Mouse (Mus musculus) heart, postnatal 36 days (tissue): ENCODE measurements around the gene Stradb. TPM values are rescaled to one million over a fixed set of nuclear protein-coding genes. Genes with fewer than 3 reads are reported as not detected.

Experiments
- DNase-seq, 2 experiments: peaks; one replicate each; pipeline ENCODE4 v3.0.0; 2021 to 2022
- intact Hi-C: fragments of 180-260 bp; cut with DNase I; formaldehyde crosslinking; loops from one replicate; pipeline ENCODE4 v1.15.1; 2025
- total RNA-seq, 2 experiments: library from RNA; stranded (reverse); gene quantifications; 2 replicates each; pipeline ENCODE4 v1.2.3; 2021

Stradb gene
- 10 to 100 TPM; 70.2 to 70.6 TPM for total RNA-seq

DNA sequence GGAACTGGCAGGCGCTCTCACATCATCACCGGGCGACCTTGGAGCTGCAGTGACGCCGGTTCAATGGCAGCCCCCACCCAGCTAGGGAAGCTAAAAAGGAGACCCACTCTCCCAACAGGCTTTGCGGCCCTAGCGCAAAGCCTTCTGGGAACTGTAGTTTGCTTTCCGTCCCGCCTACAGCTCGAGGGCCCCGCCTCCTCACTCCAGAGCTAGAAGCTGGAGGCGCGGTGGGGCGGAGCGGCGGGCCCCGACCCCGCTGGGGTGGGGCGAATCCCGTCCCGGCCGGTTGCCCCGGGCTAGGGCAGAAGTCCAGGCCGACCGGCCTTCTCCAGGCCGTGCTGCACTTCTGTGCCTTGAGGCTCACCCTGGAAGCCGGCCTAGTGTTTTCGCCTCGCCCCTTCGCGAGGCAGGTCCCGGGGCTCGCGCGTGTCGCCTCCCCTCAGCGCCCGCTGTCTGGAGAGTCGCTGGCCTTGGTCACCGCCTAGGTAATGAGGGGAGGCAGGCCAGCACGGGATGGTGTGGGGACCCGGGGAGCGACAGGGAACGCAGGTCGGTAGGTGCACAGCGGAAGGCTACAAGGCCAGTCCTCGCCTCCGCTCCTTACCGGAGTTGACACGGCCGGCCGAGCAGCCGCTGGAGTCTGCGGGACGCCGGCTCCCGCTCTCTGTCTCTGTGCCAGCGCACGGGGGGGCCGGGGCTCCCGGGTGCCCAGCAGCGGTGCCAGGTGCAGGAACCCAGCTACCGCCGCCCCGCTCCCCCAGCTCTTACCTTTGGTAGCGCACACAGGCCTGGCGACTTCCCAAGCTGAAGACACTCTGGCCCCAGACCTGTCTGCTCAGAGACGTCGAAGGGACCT, at the start of gene Stradb, which contains the start of gene Trak2:
Stradb (plus strand) TSS at position 157 of the 856 bp plus-strand sequence.
Trak2 (minus strand) TSS at position 65 of the 856 bp plus-strand sequence.
- intact Hi-C loops = loop anchor here (2.0 to 10.0 kb wide), 3 partner anchors 17 to 201 kb away; no protein-coding TSS in a partner anchor
- peak; percentile 93 to 94 for DNase-seq

DNA sequence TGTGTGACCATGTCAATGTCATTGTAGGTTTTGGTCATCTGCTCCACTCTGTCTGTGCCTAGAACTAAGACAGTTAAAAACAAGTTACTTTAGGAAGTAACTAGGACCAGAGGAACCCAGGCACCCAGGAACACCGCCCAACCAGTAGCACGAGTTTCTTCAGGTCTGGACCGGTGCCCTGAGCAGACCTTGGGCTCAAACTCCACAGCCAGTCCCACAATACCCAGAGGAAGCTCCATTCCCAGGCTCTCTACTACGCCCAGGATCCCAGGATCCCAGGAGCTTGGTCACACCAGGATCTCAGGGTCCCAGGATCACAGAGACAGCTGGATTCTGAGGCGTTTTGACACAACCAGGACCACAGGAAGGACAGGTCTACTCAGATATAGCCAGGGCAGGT, 46.7 kb upstream of the Stradb start:
- intact Hi-C loops = loop anchor here (10.0 kb wide), 1 partner anchor 48 kb away; the partner anchor contains the start of genes Stradb and Trak2
- DNase-seq = no peak

DNA sequence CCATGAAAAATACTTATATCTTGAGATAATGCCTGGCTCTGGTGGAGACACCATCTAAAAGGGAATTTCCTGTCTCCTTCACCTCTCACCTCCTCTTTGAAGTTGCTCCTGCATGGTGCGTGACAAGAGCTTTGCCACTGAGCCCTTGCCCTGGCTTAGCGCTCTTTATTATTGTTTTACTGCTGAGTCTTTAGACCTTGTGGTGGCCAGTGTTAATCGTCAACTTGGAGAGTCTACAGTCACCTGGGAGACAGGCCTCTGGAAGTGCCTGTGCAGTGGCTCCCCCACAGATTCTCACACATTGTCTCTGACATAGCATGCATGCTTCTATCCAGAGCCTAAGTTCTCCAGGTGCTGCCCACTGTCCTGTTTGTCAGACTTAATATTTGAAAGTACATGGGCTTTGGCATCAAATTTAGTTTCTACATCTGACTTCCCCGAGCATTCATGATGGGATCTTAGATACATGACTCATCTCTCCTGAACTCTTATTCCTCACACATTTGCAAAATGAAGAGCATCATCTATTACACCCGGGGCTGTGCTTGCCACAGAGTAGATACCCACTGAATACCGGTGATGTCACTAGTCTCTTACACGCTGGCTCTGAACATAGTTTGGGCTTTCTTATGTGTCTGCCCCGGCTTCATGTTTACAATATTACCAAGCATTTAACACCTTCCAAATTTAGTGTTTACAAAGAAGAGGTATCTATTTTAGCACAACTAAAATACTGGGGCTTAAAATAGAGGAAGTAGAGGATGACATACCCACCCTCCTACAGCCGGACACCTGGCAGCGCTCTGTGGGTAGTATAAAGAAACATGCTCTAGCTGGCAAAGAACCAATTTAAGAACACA, 36.3 kb upstream of the Stradb start:
- intact Hi-C loops = no loop called here
- DNase-seq = no peak

DNA sequence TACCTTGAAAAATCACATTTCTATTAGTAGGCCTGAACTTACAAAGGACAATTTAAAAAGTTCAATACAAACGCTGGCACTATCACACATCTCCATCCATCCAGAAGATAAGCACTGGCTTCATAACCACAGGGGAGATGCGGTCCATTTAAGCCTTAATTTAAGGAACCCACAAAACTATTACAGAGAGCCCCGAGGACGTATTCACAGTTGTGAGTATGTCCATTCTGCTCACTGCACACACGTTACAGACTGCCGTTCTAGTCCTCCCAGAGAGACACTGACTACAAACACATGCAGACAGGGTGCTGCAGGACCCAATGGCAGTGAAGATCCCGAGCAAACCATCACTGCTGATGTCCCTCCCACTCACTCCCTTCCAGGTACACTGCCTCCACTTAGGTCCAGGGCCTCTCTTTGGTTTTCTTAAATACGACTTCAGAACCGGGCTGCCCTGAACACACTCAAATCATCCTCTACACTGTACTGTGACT, 35.7 kb upstream of the Stradb start:
- intact Hi-C loops = no loop called here
- no peak for DNase-seq

DNA sequence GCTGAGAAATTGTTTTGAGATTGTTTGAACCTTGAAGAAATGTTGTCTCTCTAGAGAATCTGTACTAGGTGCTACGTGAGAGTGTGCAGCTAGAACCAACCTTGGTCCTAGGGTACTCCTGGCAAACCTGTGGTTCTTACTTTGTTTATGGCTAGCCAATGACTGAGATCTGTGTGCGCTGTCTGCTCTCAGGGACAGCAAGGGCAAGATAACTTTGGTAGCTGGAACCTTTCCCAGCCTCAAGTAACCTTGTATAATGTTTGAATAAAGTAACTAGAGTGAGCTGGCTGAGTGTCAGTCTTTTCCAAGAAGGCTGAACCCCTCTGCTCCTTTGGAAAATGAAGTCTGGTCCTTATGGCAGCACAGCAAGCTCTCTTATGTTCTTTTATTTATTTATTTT, 27.8 kb upstream of the Stradb start:
- intact Hi-C loops = no loop called here
- no peak for DNase-seq

DNA sequence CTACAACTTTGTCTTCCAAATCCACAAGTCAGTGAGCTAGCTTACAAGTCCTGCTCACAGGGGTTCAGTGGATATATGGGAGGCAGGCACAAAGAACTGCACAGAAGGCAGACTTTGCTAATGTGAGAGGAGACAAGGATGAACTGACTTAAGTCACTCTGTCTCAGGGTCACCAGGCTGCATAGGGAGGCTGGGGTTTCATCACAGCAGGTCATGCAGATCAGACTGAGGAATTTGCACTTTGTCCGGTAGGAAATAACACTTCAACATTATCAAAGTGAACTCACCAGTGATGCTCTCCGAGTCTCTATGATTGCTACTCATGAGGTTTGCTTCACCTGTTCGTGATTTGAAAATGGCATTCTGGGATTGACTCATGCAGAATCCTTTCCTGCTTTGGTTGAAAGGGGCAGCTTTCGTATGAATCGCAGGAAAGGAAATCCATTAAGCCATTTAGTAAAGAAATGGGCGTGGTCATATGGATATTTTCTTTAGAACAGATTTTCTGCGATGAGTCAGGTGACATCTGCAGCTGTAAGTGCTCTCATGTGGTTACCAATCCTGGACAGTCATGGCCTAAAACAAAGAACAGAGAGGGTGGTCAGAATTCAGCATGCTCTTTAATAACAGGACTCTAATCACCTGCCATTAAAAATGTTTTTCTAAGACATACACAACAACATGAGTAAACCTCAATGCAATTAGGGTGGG, 27.2 kb upstream of the Stradb start:
- intact Hi-C loops = no loop called here
- no peak for DNase-seq

DNA sequence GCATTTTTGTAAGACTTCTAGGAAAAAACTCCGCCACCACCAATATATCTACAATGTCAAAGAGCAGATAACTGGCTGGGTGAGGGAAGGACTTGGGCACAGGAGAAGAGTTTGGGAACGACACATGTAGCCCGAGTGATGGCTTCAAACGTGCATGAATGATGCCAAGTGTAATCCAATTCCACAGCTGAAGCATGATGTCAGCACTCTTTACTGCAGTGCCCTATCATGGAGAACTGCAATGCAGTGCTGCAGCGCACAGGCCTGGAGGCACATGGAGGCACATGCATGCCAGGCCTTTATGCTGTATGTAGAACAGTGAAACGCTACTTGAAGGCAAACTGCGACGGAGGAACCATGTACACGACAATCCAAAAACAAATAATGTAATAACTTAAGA, 26.6 kb upstream of the Stradb start:
- intact Hi-C loops = no loop called here

DNA sequence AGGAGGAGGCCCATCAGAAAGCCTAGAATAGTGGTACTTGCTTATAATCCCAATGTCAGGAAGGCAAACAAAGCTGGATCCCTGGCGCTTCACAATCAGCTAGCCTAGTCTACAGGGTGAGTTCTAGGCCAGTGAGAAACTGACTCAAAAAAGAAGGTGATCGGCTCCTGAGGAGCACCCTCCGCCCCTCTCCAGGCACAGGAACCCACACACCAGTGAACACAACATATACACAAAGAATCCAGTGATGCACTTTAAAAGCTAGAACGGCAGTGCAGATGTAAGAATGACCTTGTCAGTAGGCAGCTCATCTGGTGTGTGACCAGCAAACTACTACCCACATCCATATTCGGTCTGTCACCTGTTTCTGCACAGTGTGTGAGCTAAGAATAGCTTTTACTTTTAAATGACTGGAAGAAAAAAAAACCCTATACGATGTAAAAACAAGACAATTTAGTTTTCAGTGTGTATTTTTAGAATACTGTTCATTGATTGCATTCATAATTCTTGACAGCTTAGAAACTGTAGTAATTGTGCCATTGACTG, 23.7 kb upstream of the Stradb start:
- intact Hi-C loops = no loop called here
- DNase-seq = no peak

More for the DNA sequence above, 26.6 kb upstream of the Stradb start:
- no peak for DNase-seq

DNA sequence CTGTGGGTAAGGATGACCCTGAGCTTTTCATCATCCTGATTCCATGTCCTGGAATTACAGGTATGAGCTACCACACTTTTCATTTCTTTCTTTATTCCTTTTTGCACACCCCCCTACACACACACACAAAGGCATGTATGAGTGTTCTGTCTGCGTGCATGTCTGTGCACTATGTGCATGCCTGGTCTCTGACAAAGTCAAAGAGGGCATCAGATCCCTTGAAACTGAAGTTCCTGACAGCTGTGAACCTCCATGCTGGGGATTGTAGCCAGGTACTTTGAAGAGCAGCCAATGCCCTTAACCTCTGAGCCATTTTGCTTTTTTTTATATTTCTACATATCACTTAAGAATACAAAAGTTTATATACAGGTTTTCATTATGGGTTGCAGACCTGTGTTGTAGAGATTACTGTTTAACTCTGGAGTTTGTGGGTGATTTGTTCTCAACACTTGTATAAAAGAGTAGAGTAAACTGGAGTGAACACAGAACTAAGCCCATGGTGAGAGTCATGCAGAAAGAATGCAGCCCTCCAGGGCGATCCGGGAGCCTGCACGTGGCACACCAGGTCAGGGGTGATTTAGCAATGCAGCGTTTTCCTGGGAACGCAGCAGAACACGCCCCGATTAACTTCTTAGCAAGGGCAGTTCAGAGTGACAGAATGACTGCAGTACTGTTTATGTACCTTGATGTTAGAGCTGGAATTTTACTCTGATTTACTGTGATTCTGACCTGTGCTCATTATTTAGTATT, 22.2 kb upstream of the Stradb start:
- intact Hi-C loops = no loop called here
- DNase-seq = peak in 1 of 2 experiments; percentile 24

DNA sequence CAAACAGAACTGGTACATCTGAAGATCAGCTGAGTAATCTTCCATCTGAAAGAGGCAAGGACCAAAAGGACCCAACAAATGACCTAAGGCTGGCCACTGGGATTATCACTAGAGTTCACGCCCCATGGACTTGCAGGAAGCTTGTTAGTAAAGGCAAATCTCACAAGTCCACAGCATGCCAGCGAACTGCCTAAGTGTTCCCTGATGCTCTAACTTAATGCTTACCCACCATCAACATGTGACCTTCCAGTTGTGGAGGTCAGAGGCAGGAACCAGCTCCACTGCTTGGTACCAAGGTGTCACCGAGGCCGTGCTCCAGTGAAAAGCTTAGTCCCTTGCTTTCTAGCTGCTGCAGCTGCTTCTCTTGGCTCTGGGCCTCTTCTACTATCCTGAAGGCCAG, 21.5 kb upstream of the Stradb start:
- DNase-seq = peak in 1 of 2 experiments; percentile 13
- intact Hi-C loops = no loop called here

DNA sequence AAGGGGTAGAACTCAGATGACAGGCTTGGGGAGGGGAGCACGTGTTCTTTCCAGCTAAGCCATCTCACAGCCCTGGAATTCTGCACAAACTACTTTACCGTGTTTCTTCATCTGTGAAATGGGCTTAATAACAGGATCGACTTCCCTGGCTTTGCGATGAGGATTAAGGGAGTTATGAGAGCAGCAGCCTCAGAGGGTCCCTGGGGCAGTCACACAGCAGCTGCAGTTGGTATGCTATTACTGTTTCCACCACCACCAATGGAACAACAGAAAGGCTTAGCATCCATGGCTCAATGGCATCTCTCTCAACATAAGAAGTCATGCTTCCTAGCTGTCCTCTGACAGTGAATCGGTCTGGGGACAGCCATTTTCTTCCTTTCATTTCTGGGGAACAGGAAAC, 20.8 kb upstream of the Stradb start:
- DNase-seq = no peak
- intact Hi-C loops = no loop called here

DNA sequence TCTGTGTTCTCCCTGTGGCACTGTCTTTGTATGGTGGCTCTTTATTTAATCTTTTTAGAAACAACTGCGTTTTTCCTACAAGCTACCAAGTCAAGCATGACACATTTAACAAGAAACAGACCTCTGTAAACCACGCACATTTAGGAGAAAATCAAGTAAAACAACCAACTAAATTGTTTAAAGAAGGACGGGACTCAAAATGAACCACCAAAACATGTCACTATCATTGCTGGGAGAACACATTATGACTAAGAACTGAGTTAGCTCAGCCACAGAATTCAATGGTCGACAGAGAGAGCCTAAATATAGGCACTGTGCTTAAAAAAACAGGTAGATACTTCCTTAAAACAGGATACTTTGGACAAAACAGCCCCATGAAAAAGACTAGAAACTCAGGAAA, 20.3 kb upstream of the Stradb start:
- no peak for DNase-seq
- intact Hi-C loops = no loop called here

DNA sequence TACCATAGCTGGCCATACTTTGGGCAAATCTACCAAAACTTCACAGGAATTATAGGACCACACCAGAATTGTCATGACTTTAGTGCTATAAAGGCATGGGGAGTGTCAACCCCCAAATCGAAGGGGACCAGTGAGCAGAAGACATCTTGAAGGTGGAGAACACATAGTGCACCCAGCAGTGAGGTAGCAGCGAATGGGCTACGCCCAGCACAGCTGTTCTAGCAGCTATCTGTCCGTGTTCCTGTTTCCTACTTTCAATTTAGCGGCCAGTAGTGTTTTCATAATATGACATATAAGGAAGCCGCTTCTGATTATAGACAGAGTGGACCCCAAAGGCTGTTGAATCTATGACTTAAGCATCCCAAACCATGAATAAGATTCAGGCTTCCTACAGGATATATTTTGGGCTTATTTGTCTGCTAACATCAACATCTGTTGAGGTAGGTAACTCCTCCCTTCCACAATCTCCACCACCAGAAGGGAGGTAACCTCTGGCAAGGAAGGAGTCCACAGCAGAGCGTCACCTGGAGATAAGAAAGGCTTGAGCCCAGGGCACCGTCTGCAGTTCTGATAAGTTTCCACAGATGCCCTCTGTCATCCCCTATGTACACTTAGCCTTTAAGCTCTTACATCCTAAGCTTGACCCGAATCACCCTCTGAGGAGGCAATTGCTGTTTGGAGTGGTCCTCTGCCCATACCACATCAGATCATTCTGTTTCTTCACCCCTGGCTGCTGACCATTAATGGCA, 19.5 kb upstream of the Stradb start:
- no peak for DNase-seq
- intact Hi-C loops = no loop called here

DNA sequence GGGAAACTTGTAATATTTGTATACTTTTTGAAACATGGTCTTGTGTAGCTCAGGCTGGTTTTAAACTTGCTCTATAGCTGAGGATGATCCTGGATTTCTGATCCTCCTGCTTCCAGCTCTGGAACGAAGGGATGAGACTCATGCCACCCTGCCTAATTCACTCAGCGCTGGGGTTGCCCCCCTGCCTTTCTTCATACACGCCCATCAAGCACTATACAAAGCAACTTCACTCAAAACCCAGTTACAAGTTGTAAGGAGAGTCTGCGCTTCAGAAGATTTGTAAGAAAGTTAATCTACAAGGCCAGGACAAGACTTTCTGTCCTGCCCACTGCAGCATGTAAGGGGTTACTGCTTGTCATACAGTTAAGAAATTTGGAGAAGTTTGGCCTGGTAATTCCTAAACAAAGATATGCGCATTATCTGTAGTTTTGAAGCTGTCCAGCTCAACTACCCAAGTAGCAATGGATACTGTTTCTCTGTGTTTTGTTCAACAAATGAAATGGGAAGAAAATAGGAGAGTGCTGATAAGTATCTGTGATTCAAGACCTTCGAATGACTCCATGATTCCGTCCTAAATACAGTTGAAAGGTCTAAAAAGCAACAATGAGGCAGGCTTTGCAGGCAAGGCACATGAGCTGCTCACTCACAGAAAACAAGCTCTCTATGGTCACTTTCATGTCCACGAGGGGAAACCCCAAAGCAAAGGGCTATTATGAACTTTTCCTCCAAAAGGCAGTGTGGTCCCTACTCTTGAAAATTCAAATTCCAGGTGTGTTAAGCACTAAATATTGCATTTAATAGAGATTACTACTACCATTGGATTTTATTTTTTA, 18.5 kb upstream of the Stradb start:
- intact Hi-C loops = no loop called here
- no peak for DNase-seq

DNA sequence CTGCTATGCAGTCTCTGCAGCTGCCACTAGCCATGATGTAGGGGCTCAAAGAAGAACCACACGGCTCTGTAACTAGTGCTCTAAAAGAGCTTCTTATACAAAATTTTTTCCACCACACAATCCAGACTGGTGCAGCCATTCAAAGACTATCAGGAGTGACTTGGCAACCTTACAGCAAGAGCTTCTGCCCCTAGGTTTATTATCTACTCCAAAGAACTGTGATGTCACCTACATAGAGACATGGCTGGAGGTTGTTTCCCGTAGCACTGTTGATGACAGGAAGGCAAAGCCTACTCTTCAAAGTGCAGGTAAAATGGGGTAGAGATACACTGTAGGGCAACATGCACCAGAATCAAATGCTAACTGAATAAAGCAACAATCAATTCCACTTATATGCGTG, 17.6 kb upstream of the Stradb start:
- peak in 1 of 2 experiments; percentile 6 for DNase-seq
- intact Hi-C loops = loop anchor here (2.0 kb wide), 1 partner anchor 17 kb away; the partner anchor contains the start of genes Stradb and Trak2

DNA sequence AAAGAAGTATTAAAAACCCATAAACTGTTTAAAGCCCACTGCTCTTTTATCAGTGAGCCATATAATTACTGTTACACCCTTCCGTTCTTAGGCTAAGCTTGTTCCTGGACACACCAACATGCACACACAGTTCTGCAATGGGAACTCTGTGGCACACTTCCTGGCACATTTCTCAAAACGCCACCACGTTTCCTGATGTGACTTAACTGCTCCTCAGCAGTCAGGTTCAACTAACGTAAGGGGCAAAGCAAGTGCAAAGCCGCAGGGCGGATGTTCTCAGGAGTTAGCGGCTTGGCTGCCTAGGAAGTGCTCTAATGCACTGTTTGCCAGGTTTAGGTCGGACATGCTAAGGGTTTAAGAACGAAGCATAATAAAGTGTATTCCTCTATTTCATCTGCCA, 17.1 kb upstream of the Stradb start:
- peak in 1 of 2 experiments; percentile 20 for DNase-seq

DNA sequence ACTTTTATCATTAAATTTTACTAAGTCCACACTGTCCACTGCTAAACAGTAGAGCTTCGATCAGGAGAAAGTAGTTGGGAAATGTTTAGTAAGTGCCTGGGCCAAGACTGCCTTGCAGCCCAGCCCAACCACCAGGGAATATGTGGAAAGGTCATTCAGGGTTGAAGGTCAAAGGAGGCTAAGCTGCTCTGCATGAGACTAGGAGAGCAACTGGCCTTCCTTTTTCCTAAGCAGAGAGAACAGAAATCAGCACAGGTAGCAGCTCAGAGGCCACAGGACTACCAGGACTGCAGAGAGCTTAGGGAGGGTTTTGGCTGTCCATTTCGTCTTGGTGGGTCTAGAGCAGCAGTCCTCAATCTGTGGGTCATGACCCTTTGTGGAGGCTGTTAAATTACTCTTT, 15.4 kb upstream of the Stradb start:
- peak in 1 of 2 experiments; percentile 35 for DNase-seq
- intact Hi-C loops = loop anchor here (2.0 kb wide), 1 partner anchor 15 kb away; the partner anchor contains the start of genes Stradb and Trak2

More for the DNA sequence above, 17.1 kb upstream of the Stradb start:
- intact Hi-C loops = loop anchor here (2.0 kb wide), 1 partner anchor 17 kb away; the partner anchor contains the start of genes Stradb and Trak2
